Mouse (Mus musculus) heart, adult 11 months (tissue): ENCODE measurements around the gene Gpr176.

ENCODE experiments used
- DNase-seq: peaks from one replicate; pipeline ENCODE4 v3.0.0; 2022

Gpr176 gene

GRCm38 (mm10) chr2:118372561-118372900 lies 688 bp downstream of the Gpr176 start:
- DNase-seq = no peak

DNA sequence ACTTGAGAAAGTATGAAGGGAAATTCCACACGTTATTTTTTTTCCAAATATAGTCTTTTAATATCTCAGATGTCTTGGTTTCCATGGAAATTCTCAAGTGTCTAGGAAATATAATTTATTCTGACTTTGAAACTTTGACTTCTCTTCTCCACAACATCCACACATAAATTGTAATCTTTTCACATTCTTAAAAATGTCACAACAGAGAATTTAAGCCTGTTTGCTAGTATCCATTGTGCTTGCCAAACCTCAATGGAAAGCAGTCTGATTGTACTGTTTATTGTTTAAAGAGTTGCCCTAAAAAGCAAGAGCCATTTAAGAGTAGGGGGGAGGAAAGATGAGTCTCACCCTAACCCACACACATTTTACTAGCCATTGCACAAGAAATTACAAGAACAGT lies 1.4 kb downstream of the Gpr176 start:
- no peak for DNase-seq

DNA sequence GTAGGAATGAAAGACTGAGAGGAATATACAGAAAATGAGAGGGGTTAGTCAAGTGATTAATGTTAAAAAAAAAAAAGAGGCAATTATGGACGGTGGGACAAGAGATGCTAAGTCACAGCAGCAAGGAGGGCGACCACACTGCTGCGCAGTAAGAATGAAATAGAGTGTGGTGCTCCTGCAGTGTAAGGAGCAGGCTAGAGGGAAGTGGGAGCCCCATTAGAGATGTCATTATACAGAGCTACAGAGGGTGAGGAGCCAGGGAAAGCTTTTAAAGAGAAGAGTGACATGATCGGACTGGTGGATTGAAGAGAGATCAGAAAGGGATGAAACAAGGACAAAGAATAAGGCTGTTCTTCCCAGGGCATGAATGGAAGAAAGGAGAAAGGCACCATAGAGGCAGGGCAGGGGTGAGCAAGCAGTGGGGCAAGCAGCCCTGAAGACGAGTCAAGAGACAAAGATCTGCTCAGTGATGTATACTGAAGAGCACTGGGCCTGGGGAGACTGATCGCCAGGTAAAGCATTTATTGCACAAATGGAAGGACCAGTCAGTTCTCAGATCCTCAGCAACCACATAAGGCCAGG lies 18.0 kb downstream of the Gpr176 start:
- DNase-seq = no peak

- DNase-seq = peak; percentile 86
Measured at GRCm38 (mm10) chr2:118353916-118354403, 19.3 kb downstream of the Gpr176 start.

DNA sequence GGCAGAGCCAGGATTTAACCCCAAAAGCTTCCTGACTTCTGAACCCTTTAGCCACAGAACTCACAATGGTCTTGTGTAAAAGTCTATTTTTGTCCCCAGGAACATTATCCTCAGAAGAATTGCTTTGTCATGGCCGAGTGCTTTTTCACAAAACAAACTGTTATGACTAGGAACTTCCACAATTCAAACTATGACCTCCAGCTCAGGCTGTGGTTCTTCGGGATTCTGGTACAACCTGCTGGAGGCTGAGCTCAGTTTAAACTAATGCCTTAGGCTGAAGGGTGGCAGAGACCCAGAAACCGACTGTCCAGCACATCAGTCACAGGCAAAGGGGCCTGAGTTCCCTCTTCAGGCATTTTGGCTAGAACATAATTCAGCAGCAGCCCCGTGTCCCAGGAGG lies 19.7 kb downstream of the Gpr176 start:
- no peak for DNase-seq

GRCm38 (mm10) chr2:118345535-118345934 lies 27.7 kb downstream of the Gpr176 start:
- DNase-seq = no peak

DNA sequence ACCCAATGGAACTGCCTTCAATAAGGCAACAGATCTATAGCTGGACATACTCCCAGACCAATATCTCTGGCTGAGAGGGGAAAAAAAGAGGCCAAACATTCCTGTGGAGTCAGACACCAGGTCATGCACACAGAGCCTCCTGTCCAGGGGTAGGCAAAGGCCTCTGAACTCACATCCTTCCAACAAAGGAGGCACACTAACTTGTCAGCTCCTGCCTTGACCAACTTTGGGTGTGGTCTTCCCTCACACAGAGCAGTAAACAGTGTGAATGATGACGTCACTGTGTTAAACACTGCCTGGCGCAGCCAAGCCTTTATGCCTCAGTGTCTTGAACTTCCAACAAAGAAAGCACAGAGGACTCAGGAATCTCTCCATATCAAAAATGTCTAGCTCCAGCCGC lies 29.3 kb downstream of the Gpr176 start:
- DNase-seq = peak; percentile 72

DNA sequence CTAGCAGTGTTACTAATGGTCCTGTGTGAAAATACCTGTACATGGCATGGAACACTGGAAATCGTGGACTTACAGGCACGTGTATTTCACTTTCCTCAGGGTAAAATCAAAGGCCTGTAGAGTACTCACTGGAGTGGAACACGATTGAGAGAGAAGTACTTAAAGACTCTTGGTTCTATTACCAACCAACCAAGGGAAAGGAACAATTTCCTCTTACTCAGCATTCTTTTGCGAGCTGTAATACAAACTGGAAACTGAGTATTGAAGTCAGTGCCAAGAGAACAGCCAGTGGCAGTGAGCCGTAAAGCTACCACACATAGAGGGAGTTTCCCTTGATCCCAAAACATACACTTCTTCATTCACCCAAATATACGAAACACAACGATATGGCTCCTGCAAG lies 31.9 kb downstream of the Gpr176 start:
- DNase-seq = no peak

DNA sequence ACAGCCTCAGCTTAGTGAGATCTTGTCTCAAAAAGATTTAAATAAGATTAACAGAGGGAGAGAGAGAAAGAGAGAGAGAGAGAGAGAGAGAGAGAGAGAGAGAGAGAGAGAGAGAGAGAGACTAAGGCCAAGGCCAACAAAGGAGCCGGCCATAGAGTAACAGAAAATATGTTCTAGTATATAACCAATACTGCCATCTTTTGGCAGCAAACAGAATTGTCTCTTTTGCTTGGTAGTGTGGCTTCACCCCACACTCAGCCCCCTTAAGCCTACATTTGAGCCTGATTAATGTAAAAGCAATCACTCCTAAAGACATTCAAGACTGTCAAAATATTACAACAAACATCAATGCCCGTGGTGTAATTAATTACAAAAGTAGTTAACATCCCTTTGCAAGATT lies 37.1 kb downstream of the Gpr176 start:
- DNase-seq = peak; percentile 34

GRCm38 (mm10) chr2:118322663-118323062 lies 50.6 kb downstream of the Gpr176 start:
- DNase-seq = no peak

GRCm38 (mm10) chr2:118321804-118322203 lies 51.4 kb downstream of the Gpr176 start:
- DNase-seq = peak; percentile 69

DNA sequence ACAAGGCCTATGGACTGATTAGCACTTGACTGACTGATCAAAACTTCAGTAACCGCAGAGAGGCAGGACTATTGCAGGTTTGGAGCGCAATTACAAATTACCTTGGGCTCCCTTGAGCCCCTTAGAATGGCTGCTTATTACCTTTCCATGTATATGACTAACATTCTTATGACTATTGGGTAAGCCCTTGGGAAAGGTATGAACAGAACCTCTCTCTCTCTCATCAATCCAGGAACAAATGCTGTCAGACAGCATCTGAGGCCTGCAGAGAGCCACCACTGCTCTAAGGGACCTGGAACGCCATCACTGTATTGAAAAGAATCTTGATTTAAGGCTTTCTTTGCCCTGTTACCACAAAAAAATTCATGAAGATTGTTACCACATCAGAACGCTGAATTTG lies 52.1 kb downstream of the Gpr176 start:
- DNase-seq = peak; percentile 59

- DNase-seq = peak; percentile 21
Measured at GRCm38 (mm10) chr2:118320519-118320918, 52.7 kb downstream of the Gpr176 start.

GRCm38 (mm10) chr2:118319176-118319575 lies 54.0 kb downstream of the Gpr176 start:
- DNase-seq = no peak

- DNase-seq = peak; percentile 48
Measured at GRCm38 (mm10) chr2:118316939-118317338, 56.3 kb downstream of the Gpr176 start.

GRCm38 (mm10) chr2:118315656-118316402 lies 57.4 kb downstream of the Gpr176 start:
- no peak for DNase-seq

GRCm38 (mm10) chr2:118307561-118307960 lies 65.7 kb downstream of the Gpr176 start:
- peak; percentile 90 for DNase-seq

- DNase-seq = peak; percentile 79
Measured at GRCm38 (mm10) chr2:118306966-118307365, 66.3 kb downstream of the Gpr176 start.

- peak; percentile 62 for DNase-seq
Measured at GRCm38 (mm10) chr2:118306522-118306895, 66.7 kb downstream of the Gpr176 start.

DNA sequence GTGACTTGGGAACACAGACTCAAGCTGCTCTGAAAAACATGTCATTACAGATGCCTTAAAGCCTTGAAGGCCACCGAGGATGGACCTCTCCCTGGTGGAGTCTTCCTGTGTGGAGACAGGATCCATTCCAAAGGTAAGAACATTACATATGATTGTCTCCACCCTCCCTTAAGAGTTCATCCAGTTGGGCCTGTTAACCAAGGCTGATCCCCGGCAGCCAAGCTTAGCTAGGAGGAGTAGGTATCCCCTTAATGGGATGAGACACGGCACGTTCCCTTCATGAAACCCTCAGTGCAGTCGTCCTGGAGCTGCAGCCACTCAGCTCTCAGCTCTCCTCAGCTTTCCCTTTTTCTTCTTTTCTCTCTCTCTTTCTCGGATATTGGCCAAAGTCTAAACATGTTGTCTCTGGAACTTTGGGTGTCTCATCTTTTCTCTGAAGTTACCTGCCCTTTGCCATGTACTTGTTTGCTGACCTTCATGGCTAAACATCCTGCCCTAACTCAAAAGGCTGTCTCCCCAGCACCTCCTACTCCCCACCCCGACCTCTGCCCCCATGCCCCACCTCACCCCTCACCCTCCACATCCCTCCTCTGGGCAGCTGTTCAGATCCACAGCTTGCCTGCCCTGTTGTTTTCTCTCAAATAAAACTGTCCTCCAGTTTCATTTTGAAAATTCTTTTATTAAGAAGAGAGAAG lies 67.2 kb downstream of the Gpr176 start:
- DNase-seq = peak; percentile 15

DNA sequence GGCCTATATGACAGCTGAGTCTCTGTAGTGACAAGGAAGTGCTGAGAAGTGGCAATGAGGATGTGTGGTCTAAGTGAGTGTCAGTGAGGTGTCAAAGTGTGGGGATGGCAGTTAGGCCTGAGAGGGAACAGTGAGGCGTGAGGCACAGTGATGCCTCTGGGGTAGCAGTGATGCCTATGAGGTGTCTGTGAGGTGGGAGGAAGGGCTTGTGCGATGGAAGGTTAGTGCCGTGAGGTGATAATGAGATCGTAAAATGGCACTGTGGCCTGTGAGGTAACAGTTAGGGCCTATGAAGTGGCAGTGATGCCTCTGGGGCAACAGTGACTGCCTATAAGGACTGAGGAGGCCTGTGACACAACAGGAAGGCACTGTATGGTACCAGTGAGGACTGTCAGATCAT lies 69.8 kb downstream of the Gpr176 start:
- peak; percentile 78 for DNase-seq

DNA sequence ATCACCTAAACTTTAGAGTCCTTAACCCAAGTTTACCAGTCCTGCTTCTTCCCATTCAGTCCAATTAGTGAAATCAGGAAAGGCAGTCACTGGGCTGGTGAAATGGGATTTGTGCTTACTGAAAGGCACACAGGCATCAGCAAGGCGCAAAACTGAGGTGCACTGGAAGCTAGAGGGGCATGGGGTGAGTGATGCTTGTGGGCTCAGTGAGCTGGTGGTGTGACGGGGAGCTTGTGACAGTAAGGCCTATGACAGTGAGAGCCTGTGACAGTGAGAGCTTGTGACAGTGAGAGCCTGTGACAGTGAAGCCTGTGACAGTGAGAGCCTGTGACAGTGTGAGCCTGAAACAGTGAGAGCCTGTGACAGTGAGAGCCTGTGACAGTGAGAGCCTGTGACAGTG lies 71.6 kb downstream of the Gpr176 start:
- peak; percentile 54 for DNase-seq

DNA sequence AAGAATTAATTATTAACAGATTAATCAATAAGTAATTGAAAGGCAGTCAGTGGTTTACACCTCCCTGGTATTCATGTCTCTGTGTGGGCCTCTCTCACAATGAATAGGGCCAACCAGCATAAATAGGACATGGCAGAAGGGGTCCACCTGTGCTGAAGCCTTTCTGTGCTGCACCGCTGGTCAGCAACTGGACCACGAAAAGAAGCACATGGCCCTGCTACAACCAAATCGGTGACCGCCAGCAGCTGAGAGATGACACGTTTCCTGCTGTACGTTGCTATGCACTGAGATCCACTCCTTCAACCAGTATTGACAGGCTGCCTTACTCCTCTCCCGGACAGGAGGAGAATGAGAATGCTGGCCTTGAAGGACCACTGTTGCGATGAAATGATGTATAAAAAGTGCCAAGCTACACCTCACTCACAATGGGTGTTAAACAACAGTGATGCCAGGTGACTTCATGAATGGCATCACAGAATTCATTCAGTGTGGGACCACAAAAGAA lies 72.1 kb downstream of the Gpr176 start:
- DNase-seq = peak; percentile 64

GRCm38 (mm10) chr2:118299981-118300380 lies 73.2 kb downstream of the Gpr176 start:
- peak; percentile 61 for DNase-seq
